Mouse (Mus musculus): ENCODE results near the gene Gm10073.
"Not testable (repeated sequence)": the region's sequence is repeated elsewhere in the genome, so short reads cannot be mapped to it uniquely, and the experiment has no call there.

Gm10073 gene

GRCm38 (mm10) chr8:106573168-106573567 is at the start of gene Gm10073:
Gene Gm10073, minus strand, starts transcription at chr8:106573461.
- in situ Hi-C loops (cut with MboI) = not testable (repeated sequence)

DNA sequence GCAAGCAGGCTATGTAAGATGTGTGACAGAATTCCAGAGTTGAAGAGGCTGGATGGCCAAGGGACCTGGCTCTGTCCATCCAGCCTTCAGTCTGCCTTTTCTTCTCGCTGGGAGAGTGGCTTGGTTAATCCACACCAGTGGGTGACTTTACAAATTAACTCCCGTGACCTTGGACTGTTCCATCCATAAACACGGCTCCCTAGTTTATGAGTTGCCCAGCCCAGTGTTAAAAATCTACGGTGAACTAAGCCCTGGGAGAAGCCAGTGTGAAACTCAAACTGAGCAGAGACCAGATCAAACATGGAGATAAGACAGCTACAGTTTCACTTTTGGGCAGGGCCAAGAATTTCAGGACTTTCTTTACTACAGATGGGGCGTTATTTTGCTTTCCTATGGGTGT is 49.8 kb upstream of the Gm10073 start:
- in situ Hi-C loops (cut with MboI) = no loop called here

DNA sequence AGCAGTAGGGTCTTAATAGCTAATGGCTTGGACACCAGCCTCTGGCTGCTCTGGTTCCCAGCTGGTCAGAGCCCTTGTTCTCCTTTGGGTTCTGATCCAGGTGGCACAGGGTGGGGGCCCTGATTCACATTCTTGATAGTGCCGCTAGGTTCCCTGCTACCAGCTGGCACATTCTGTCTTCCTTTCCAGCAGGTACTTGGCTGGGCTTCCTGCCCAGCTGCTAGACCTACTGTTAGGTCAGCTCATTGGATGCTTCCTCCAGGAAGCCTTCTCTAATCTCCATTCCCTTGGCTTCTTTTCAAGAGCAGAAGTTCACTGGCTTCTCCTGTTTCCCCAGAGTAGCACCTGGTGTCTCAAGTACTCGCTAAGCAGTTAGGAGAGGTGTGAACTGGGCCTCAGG is 47.2 kb upstream of the Gm10073 start:
- in situ Hi-C loops (cut with MboI) = no loop called here

- in situ Hi-C loops (cut with MboI) = no loop called here
Measured at GRCm38 (mm10) chr8:106619549-106620245, 46.4 kb upstream of the Gm10073 start.

DNA sequence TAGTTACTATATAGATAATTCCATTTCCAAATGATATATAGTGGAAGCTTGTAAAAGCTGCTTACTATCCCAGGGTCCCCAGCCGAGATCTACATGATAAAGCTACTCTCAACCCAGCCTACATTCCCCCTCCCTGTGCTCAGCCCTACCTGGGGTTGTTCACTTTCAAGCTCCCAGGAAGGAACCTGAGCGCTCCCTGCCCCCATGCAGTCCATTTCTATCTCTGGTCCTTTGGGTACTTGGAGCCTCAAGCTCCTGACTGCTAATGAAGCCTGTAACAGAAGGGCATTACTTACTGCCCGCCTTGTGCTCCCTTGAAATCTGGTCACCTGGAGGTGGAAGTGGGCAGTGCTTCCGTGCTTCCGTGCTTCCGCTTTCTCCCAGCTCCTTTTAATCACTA is 45.1 kb upstream of the Gm10073 start:
- in situ Hi-C loops (cut with MboI) = no loop called here

GRCm38 (mm10) chr8:106617865-106618264 is 44.6 kb upstream of the Gm10073 start:
- in situ Hi-C loops (cut with MboI) = no loop called here

GRCm38 (mm10) chr8:106617196-106617595 is 43.9 kb upstream of the Gm10073 start:
- in situ Hi-C loops (cut with MboI) = no loop called here

GRCm38 (mm10) chr8:106616679-106617078 is 43.4 kb upstream of the Gm10073 start:
- in situ Hi-C loops (cut with MboI) = no loop called here

GRCm38 (mm10) chr8:106615661-106616299 is 42.5 kb upstream of the Gm10073 start:
- in situ Hi-C loops (cut with MboI) = no loop called here

- in situ Hi-C loops (cut with MboI) = no loop called here
Measured at GRCm38 (mm10) chr8:106614704-106615103, 41.4 kb upstream of the Gm10073 start.

- in situ Hi-C loops (cut with MboI) = no loop called here
Measured at GRCm38 (mm10) chr8:106612047-106612446, 38.8 kb upstream of the Gm10073 start.

GRCm38 (mm10) chr8:106610958-106611640 is 37.8 kb upstream of the Gm10073 start:
- in situ Hi-C loops (cut with MboI) = no loop called here

- in situ Hi-C loops (cut with MboI) = no loop called here
Measured at GRCm38 (mm10) chr8:106609076-106609903, 36.0 kb upstream of the Gm10073 start.

DNA sequence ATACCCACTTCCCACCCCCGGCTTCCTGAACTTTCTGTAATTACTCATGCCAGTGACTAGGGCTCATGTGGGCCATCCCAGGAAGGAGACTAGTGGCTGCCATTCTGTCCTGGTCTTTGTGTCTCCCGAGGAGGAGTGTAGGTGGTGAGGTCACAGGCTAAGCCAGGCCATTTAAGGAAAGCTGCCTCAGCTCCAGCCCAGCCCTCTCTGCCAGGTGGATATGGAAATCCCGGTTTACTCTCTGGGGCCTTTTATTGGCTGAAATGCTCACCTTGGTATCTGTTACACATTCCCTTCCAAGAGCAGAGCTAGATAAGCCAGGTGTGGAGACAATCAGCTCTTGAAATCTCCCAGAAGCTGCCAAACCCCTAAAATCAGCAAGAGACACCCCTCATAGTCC is 35.2 kb upstream of the Gm10073 start:
- in situ Hi-C loops (cut with MboI) = no loop called here

GRCm38 (mm10) chr8:106607783-106608182 is 34.5 kb upstream of the Gm10073 start:
- in situ Hi-C loops (cut with MboI) = not testable (repeated sequence)

GRCm38 (mm10) chr8:106606601-106607145 is 33.4 kb upstream of the Gm10073 start:
- in situ Hi-C loops (cut with MboI) = no loop called here

DNA sequence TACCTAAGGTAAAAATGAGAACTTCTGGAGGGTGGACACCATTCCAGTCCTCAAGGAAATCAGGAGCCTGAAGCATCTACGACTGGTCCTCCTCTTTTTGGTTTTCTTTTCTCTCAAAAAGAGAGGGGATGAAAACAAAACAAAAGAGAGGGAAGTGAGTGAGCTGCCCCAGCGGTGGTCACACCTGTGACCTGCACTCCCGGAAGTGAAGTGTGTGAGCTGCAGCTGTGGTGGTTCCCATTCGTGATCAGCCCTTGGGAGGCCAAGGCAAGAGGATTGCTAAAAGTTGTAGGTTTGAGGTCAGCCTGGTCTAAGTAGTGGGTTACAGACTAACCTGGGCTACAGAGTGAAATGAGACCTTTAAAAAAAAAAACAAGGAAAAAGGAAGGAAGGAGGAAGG is 32.9 kb upstream of the Gm10073 start:
- in situ Hi-C loops (cut with MboI) = no loop called here

DNA sequence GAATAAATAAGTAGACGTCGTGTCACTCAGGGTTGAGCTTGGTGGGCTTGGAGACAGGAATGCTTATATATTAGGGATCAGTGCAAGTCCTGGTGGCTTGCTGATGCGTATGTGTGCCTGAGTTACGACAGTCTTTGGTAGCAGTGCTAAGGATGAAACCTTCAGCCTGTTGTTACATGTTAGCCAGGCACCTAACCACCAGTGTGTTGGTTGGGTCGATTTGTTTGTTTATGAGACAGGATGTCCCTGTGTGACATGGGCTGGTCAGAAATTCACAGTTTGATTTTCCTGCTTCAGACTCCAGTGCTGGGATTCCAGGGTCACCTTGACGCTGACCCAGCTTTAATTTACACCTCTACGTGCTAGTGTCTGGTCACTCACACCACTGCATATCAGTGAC is 32.4 kb upstream of the Gm10073 start:
- in situ Hi-C loops (cut with MboI) = no loop called here

GRCm38 (mm10) chr8:106603933-106604332 is 30.7 kb upstream of the Gm10073 start:
- in situ Hi-C loops (cut with MboI) = no loop called here

DNA sequence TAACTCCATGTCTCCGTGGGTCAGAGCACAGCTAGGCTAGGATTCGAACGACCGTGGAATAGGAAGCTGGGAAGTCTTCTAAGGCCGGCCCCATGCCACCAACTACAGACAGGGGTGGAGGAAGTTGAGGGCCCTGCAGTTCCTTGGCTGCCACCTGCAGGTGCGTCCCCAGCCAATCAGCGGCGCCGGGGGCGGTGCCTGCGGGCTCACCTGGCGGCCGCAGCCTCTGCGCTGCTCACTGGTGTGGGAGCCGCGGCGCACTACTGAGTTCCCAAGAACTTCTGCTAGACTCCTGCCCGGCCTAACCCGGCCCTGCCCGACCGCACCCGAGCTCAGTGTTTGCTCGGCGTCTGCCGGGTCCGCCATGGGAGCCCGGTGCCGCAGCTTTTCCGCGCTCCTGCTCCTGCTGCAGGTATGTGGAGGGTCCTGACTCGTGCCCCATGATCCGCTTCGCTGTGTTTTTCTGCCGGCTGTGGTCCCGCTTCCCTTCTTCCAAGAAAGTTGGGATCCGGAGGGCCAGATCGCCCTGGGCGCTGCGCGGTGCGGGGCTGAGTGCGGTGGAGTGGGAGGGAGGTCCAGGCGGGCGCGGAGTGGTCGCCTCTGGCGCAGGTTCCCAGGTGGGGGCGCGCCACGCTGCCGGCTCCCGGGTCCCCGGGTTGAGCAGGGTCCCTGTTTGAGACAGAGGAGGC is 30.0 kb upstream of the Gm10073 start, which contains the start of gene Cdh1:
Cdh1 (plus strand) TSS at position 221 of the 689 bp plus-strand sequence.
- in situ Hi-C loops (cut with MboI) = no loop called here

Measured in mature B cell (primary cell).